9 mouse cellular contexts compared by ENCODE assay signal in genomic region chr10:80955536-80955935, GRCm38 (mm10). TPM values are rescaled to one million over a fixed set of nuclear protein-coding genes. Genes with fewer than 3 reads are reported as not detected.
DNase-seq lines count a peak whose midpoint lies in the region; ATAC-seq and TF ChIP-seq lines count a peak whose summit lies in the region.
"Had no signal": no experiment of that assay in that cellular context is flagged by ENCODE, and none has a peak within 500 bp of the region (broad histone marks: within the 10 kb centered on the region; RNA-seq: fewer than 3 reads in every experiment).

No protein-coding gene starts in this region.

- H3K27me3 ChIP-seq in forebrain, postnatal 0 days (ENCODE audit: insufficient read depth, low read length), result no peaks in the 10 kb centered on the region
- H3K27me3 ChIP-seq in intestine, postnatal 0 days (replicated peaks; ENCODE audit: control insufficient read depth, insufficient read depth, low read length), result no peaks in the 10 kb centered on the region
- no peaks in the 10 kb centered on the region for H3K27me3 ChIP-seq in lung, embryonic 16.5 days (ENCODE audit: control insufficient read depth, insufficient read depth, low read depth, low read length)
- H3K27me3 ChIP-seq: embryonic facial prominence, embryonic 12.5 days had no signal

- H3K4me1 ChIP-seq in forebrain, postnatal 0 days (ENCODE audit: insufficient read depth), result no peaks in the 10 kb centered on the region
- H3K4me1 ChIP-seq in intestine, postnatal 0 days (replicated peaks; ENCODE audit: control insufficient read depth, insufficient read depth, low read length), result 0 out of 2 replicates have a peak, but pooled peaks cover 2% of the 10 kb centered on the region
- H3K4me1 ChIP-seq in lung, embryonic 16.5 days (replicated peaks; ENCODE audit: control insufficient read depth, insufficient read depth, low read length), result peaks cover 14% of the 10 kb centered on the region

- no peak overlapping the region for H3K4me2 ChIP-seq in forebrain, postnatal 0 days (ENCODE audit: low read depth)
- H3K4me2 ChIP-seq in intestine, postnatal 0 days (replicated peaks; ENCODE audit: low read depth), result no peak overlapping the region
- no peak overlapping the region for H3K4me2 ChIP-seq in lung, embryonic 16.5 days (ENCODE audit: low read depth, low read length)
- H3K4me2 ChIP-seq: embryonic facial prominence, embryonic 12.5 days had no signal

- TF ChIP-seq CTCF in forebrain, postnatal 0 days (IDR thresholded peaks at IDR 0.05; ENCODE audit: low read depth), result peak; percentile 83
- TF ChIP-seq CTCF in intestine, postnatal 0 days (IDR thresholded peaks at IDR 0.05; ENCODE audit: low read depth), result peak; percentile 91

- WGBS in forebrain, postnatal 0 days, result 25% methylated on average over 9 of the region's 9 CpGs
- WGBS in intestine, postnatal 0 days, result 26% methylated on average over 9 of the region's 9 CpGs
- WGBS in lung, embryonic 16.5 days, result 26% methylated on average over 9 of the region's 9 CpGs

- DNase-seq in layer of hippocampus, adult 11-12 months (ENCODE audit: low spot score), result peak; percentile 64
- no peak for DNase-seq in layer of hippocampus, adult 8-10 months (ENCODE audit: low spot score in 2 of 2)
- DNase-seq in ES-CJ7 (ENCODE audit: low read depth, low spot score), result peak; percentile 88
- peak; percentile 70 for DNase-seq in cerebellum, adult 8-10 months
- DNase-seq in forebrain, postnatal 0 days, result peak; percentile 76
- peak; percentile 56 for DNase-seq in right cerebral cortex, postnatal 14 days

- peak; percentile 82; the same call in 1 of the 2 replicates for ATAC-seq in forebrain, postnatal 0 days
- ATAC-seq in intestine, postnatal 0 days, result peak; percentile 7; the same call in 1 of the 2 replicates
- peak; percentile 39; the same call in 1 of the 2 replicates for ATAC-seq in lung, embryonic 16.5 days (ENCODE audit: low read depth)

- H3K9me3 ChIP-seq in forebrain, postnatal 0 days (ENCODE audit: low read length), result no peaks in the 10 kb centered on the region
- H3K9me3 ChIP-seq in intestine, postnatal 0 days (ENCODE audit: control insufficient read depth), result no peaks in the 10 kb centered on the region
- no peaks in the 10 kb centered on the region for H3K9me3 ChIP-seq in lung, embryonic 16.5 days (ENCODE audit: control insufficient read depth, low read length)
- H3K9me3 ChIP-seq: embryonic facial prominence, embryonic 12.5 days had no signal

- no peaks in the 10 kb centered on the region for H3K36me3 ChIP-seq in forebrain, postnatal 0 days (ENCODE audit: insufficient read depth)
- H3K36me3 ChIP-seq in intestine, postnatal 0 days (ENCODE audit: control insufficient read depth, insufficient read depth), result no peaks in the 10 kb centered on the region
- H3K36me3 ChIP-seq in lung, embryonic 16.5 days (ENCODE audit: control insufficient read depth, insufficient read depth, low read length), result no peaks in the 10 kb centered on the region
- H3K36me3 ChIP-seq: embryonic facial prominence, embryonic 12.5 days had no signal

- H3K9ac ChIP-seq in forebrain, postnatal 0 days, result no peak overlapping the region
- no peak overlapping the region for H3K9ac ChIP-seq in intestine, postnatal 0 days (ENCODE audit: low read depth, low read length)
- no peak overlapping the region for H3K9ac ChIP-seq in lung, embryonic 16.5 days (ENCODE audit: low read length)
- H3K9ac ChIP-seq: embryonic facial prominence, embryonic 12.5 days had no signal

- 0 out of 2 replicates have a peak overlapping the region, but pooled peaks have one; percentile 45 for H3K27ac ChIP-seq in forebrain, postnatal 0 days (ENCODE audit: low read depth, low read length)
- H3K27ac ChIP-seq in intestine, postnatal 0 days (ENCODE audit: low read depth, low read length), result no peak overlapping the region
- peak overlapping the region; percentile 2; the same call in 1 of the 2 replicates for H3K27ac ChIP-seq in lung, embryonic 16.5 days (ENCODE audit: low read length)

- H3K4me3 ChIP-seq in forebrain, postnatal 0 days (ENCODE audit: low read depth, low read length), result no peak overlapping the region
- no peak overlapping the region for H3K4me3 ChIP-seq in intestine, postnatal 0 days (ENCODE audit: low read depth, low read length)
- H3K4me3 ChIP-seq in lung, embryonic 16.5 days (ENCODE audit: low read length), result no peak overlapping the region
- H3K4me3 ChIP-seq: embryonic facial prominence, embryonic 12.5 days had no signal

RNA-seq across cellular contexts. Expression of gene Gadd45b, which starts 25.7 kb away (rescaled TPM):
- 10 to 100 TPM; 17.4 to 22.9 (median 20.2) TPM for total RNA-seq in layer of hippocampus, adult 8-10 months (2022)
- total RNA-seq in forebrain, postnatal 0 days (2014; rRNA removed), result 5.0 and 5.8 TPM in 2 replicates
- polyA plus RNA-seq in forebrain, postnatal 0 days (2015; fragmentation: Nextera tagmentation; extraction: Ambion mirVana), result 6.5 and 7.7 TPM in 2 replicates
- 19.9 and 20.1 TPM in 2 replicates for polyA plus RNA-seq in intestine, postnatal 0 days (2015; fragmentation: Nextera tagmentation; extraction: Ambion mirVana)
- 57.3 and 63.6 TPM in 2 replicates for polyA plus RNA-seq in lung, embryonic 16.5 days (2015; fragmentation: Nextera tagmentation; extraction: Ambion mirVana)

RNA-seq across cellular contexts. Expression of gene Lmnb2, which starts 37.5 kb away (rescaled TPM):
- 10 to 100 TPM; 17.2 to 22.9 (median 19.9) TPM for total RNA-seq in layer of hippocampus, adult 8-10 months (2022)
- 46.1 and 46.5 TPM in 2 replicates for total RNA-seq in forebrain, postnatal 0 days (2014; rRNA removed)
- polyA plus RNA-seq in forebrain, postnatal 0 days (2015; fragmentation: Nextera tagmentation; extraction: Ambion mirVana), result 22.1 and 24.5 TPM in 2 replicates
- polyA plus RNA-seq in intestine, postnatal 0 days (2015; fragmentation: Nextera tagmentation; extraction: Ambion mirVana), result 12.5 and 12.9 TPM in 2 replicates
- polyA plus RNA-seq in lung, embryonic 16.5 days (2015; fragmentation: Nextera tagmentation; extraction: Ambion mirVana), result 52.6 and 52.7 TPM in 2 replicates

RNA-seq across cellular contexts. Expression of gene Timm13, which starts 54.8 kb away (rescaled TPM):
- 100 to 1,000 TPM; 112 to 139 (median 124) TPM for total RNA-seq in layer of hippocampus, adult 8-10 months (2022)
- 214 and 233 TPM in 2 replicates for total RNA-seq in forebrain, postnatal 0 days (2014; rRNA removed)
- polyA plus RNA-seq in forebrain, postnatal 0 days (2015; fragmentation: Nextera tagmentation; extraction: Ambion mirVana), result 381 and 448 TPM in 2 replicates
- 358 and 367 TPM in 2 replicates for polyA plus RNA-seq in intestine, postnatal 0 days (2015; fragmentation: Nextera tagmentation; extraction: Ambion mirVana)
- 284 and 297 TPM in 2 replicates for polyA plus RNA-seq in lung, embryonic 16.5 days (2015; fragmentation: Nextera tagmentation; extraction: Ambion mirVana)

RNA-seq across cellular contexts. Expression of gene Gng7, which starts 59.2 kb away (rescaled TPM):
- total RNA-seq in layer of hippocampus, adult 8-10 months (2022), result 100 to 1,000 TPM; 130 to 139 (median 135) TPM
- total RNA-seq in forebrain, postnatal 0 days (2014; rRNA removed), result 64.5 and 91.4 TPM in 2 replicates
- 76.2 and 85.7 TPM in 2 replicates for polyA plus RNA-seq in forebrain, postnatal 0 days (2015; fragmentation: Nextera tagmentation; extraction: Ambion mirVana)
- polyA plus RNA-seq in intestine, postnatal 0 days (2015; fragmentation: Nextera tagmentation; extraction: Ambion mirVana), result 0.81 and 1.2 TPM in 2 replicates
- polyA plus RNA-seq in lung, embryonic 16.5 days (2015; fragmentation: Nextera tagmentation; extraction: Ambion mirVana), result 5.1 and 5.7 TPM in 2 replicates

Comparison
In these comparisons a context has a peak if more than half of its experiments do, and no peak if none do; other contexts are left out.
1. DNase-seq: peak in layer of hippocampus, adult 11-12 months (single experiment), ES-CJ7 (single experiment), cerebellum, adult 8-10 months (single experiment), forebrain, postnatal 0 days (single experiment) and right cerebral cortex, postnatal 14 days (single experiment); none in layer of hippocampus, adult 8-10 months (0 of 2).
2. ATAC-seq: peak in every context shown above with its lines; median percentile 82 in forebrain, postnatal 0 days; 39 in lung, embryonic 16.5 days; 7 in intestine, postnatal 0 days.